Comparison of ENCODE assay signal across 10 mouse cellular contexts in genomic region chr12:8365336-8365735, GRCm38 (mm10). TPM values are rescaled to one million over a fixed set of nuclear protein-coding genes. Genes with fewer than 3 reads are reported as not detected.
A peak's percentile ranks its signal among the peaks of the same experiment; 100 is the strongest.
DNase-seq lines count a peak whose midpoint lies in the region; ATAC-seq and TF ChIP-seq lines count a peak whose summit lies in the region.
"Had no signal": no experiment of that assay in that cellular context is flagged by ENCODE, and none has a peak within 500 bp of the region (broad histone marks: within the 10 kb centered on the region; RNA-seq: fewer than 3 reads in every experiment).

No protein-coding gene starts in this region.

- ATAC-seq in hindbrain, embryonic 16.5 days: peak; percentile 59; the same call in 1 of the 2 replicates
- ATAC-seq in lung, postnatal 0 days: peak; percentile 78
- ATAC-seq in forebrain, postnatal 0 days: no peak

- no peak overlapping the region for H3K4me2 ChIP-seq in hindbrain, embryonic 16.5 days (ENCODE audit: low read length)
- H3K4me2 ChIP-seq in lung, postnatal 0 days (replicated peaks; ENCODE audit: low read depth, low read length): no peak overlapping the region
- H3K4me2 ChIP-seq in forebrain, postnatal 0 days (ENCODE audit: low read depth): no peak overlapping the region
- H3K4me2 ChIP-seq: heart, embryonic 13.5 days; liver, embryonic 15.5 days had no signal

- no peaks in the 10 kb centered on the region for H3K27me3 ChIP-seq in hindbrain, embryonic 16.5 days (replicated peaks; ENCODE audit: control insufficient read depth, insufficient read depth, low read length)
- no peaks in the 10 kb centered on the region for H3K27me3 ChIP-seq in lung, postnatal 0 days (replicated peaks; ENCODE audit: insufficient read depth, low read length)
- no peaks in the 10 kb centered on the region for H3K27me3 ChIP-seq in forebrain, postnatal 0 days (ENCODE audit: insufficient read depth, low read length)
- H3K27me3 ChIP-seq: heart, embryonic 13.5 days; liver, embryonic 15.5 days had no signal

- intact Hi-C loops in gastrocnemius, adult 2 months (cut with DNase I): no loop called here
- intact Hi-C loops in left cerebral cortex, postnatal 36 days (cut with DNase I): no loop called here

- no peak overlapping the region for H3K9ac ChIP-seq in hindbrain, embryonic 16.5 days (ENCODE audit: low read depth, low read length)
- H3K9ac ChIP-seq in lung, postnatal 0 days (replicated peaks; ENCODE audit: low read depth): no peak overlapping the region
- H3K9ac ChIP-seq in forebrain, postnatal 0 days: no peak overlapping the region
- H3K9ac ChIP-seq: heart, embryonic 13.5 days; liver, embryonic 15.5 days had no signal

- H3K36me3 ChIP-seq in hindbrain, embryonic 16.5 days (ENCODE audit: control insufficient read depth, insufficient read depth, low read length): no peaks in the 10 kb centered on the region
- H3K36me3 ChIP-seq in lung, postnatal 0 days (ENCODE audit: insufficient read depth, low read length): no peaks in the 10 kb centered on the region
- no peaks in the 10 kb centered on the region for H3K36me3 ChIP-seq in forebrain, postnatal 0 days (ENCODE audit: insufficient read depth)
- H3K36me3 ChIP-seq: heart, embryonic 13.5 days; liver, embryonic 15.5 days had no signal

- no peaks in the 10 kb centered on the region for H3K9me3 ChIP-seq in hindbrain, embryonic 16.5 days (ENCODE audit: control insufficient read depth, low read length)
- no peaks in the 10 kb centered on the region for H3K9me3 ChIP-seq in lung, postnatal 0 days (ENCODE audit: low read length)
- no peaks in the 10 kb centered on the region for H3K9me3 ChIP-seq in forebrain, postnatal 0 days (ENCODE audit: low read length)
- H3K9me3 ChIP-seq: heart, embryonic 13.5 days; liver, embryonic 15.5 days had no signal

- no peaks in the 10 kb centered on the region; the same call in 1 of the 2 replicates for H3K4me1 ChIP-seq in hindbrain, embryonic 16.5 days (ENCODE audit: control insufficient read depth, insufficient read depth, low read depth, low read length)
- H3K4me1 ChIP-seq in lung, postnatal 0 days (ENCODE audit: insufficient read depth, low read depth, low read length): 0 out of 2 replicates have a peak, but pooled peaks cover 3% of the 10 kb centered on the region
- no peaks in the 10 kb centered on the region for H3K4me1 ChIP-seq in forebrain, postnatal 0 days (ENCODE audit: insufficient read depth)
- H3K4me1 ChIP-seq: liver, embryonic 15.5 days had no signal

- no peak for TF ChIP-seq EP300 in lung, postnatal 0 days (IDR thresholded peaks at IDR 0.05)

- 33% methylated on average over 7 of the region's 7 CpGs for WGBS in hindbrain, embryonic 16.5 days
- 48% methylated on average over 7 of the region's 7 CpGs for WGBS in lung, postnatal 0 days
- 68% methylated on average over 7 of the region's 7 CpGs for WGBS in forebrain, postnatal 0 days

- no peak overlapping the region for H3K4me3 ChIP-seq in gastrocnemius, adult 2 months
- no peak overlapping the region for H3K4me3 ChIP-seq in hindbrain, embryonic 16.5 days (ENCODE audit: low read length)
- no peak overlapping the region for H3K4me3 ChIP-seq in lung, postnatal 0 days (ENCODE audit: low read depth, low read length)
- H3K4me3 ChIP-seq in forebrain, postnatal 0 days (ENCODE audit: low read depth, low read length): no peak overlapping the region
- H3K4me3 ChIP-seq: heart, embryonic 13.5 days; liver, embryonic 15.5 days had no signal

- H3K27ac ChIP-seq in gastrocnemius, adult 2 months: no peak overlapping the region
- H3K27ac ChIP-seq in hindbrain, embryonic 16.5 days (ENCODE audit: low read depth, low read length): no peak overlapping the region
- no peak overlapping the region for H3K27ac ChIP-seq in lung, postnatal 0 days (ENCODE audit: low read length)
- no peak overlapping the region for H3K27ac ChIP-seq in forebrain, postnatal 0 days (ENCODE audit: low read depth, low read length)
- H3K27ac ChIP-seq: heart, embryonic 13.5 days; liver, embryonic 15.5 days had no signal

- DNase-seq in gastrocnemius, adult 2 months: peak; percentile 45
- no peak for DNase-seq in gastrocnemius, postnatal 10 days
- peak; percentile 95 for DNase-seq in adrenal gland, adult (ENCODE audit: inconsistent age in 2 of 2, low spot score in 1 of 2)
- no peak for DNase-seq in lung, postnatal 0 days (ENCODE audit: low spot score)
- no peak for DNase-seq in left cerebral cortex, postnatal 36 days (ENCODE audit: low spot score in 2 of 2)
- no peak for DNase-seq in layer of hippocampus, adult 18-20 months (ENCODE audit: low spot score in 2 of 2)
- no peak for DNase-seq in forebrain, postnatal 0 days

- TF ChIP-seq CTCF in gastrocnemius, adult 2 months (IDR thresholded peaks at IDR 0.05): no peak
- TF ChIP-seq CTCF in lung, postnatal 0 days (IDR thresholded peaks at IDR 0.05): no peak
- TF ChIP-seq CTCF in forebrain, postnatal 0 days (IDR thresholded peaks at IDR 0.05; ENCODE audit: low read depth): no peak

RNA-seq across cellular contexts. Expression of gene Hs1bp3, which starts 52.1 kb away (rescaled TPM):
- 1 to 10 TPM; 6.1 to 7.7 TPM for total RNA-seq in gastrocnemius, adult 2 months (2021)
- total RNA-seq in gastrocnemius, postnatal 10 days (2021): 1 to 10 TPM; 6.2 to 7.7 TPM
- polyA plus RNA-seq in hindbrain, embryonic 16.5 days (2015; fragmentation: Nextera tagmentation; extraction: Ambion mirVana): 10.1 and 10.6 TPM in 2 replicates
- polyA plus RNA-seq in lung, postnatal 0 days (2015; fragmentation: Nextera tagmentation; extraction: Ambion mirVana): 8.6 and 8.7 TPM in 2 replicates
- total RNA-seq in left cerebral cortex, postnatal 36 days (2021): 10 to 100 TPM in 1 of 2 experiments, 1 to 10 TPM in 1; 8.7 to 14.1 TPM
- 10 to 100 TPM; 18.2 to 18.3 TPM for total RNA-seq in layer of hippocampus, adult 18-20 months (2021)
- 5.5 and 7.0 TPM in 2 replicates for total RNA-seq in forebrain, postnatal 0 days (2014; rRNA removed)
- polyA plus RNA-seq in forebrain, postnatal 0 days (2015; fragmentation: Nextera tagmentation; extraction: Ambion mirVana): 4.2 and 5.8 TPM in 2 replicates

Comparison
In these comparisons a context has a peak if more than half of its experiments do, and no peak if none do; other contexts are left out.
1. DNase-seq: peak in gastrocnemius, adult 2 months (single experiment) and adrenal gland, adult (2 of 2); none in gastrocnemius, postnatal 10 days (single experiment), lung, postnatal 0 days (single experiment), left cerebral cortex, postnatal 36 days (0 of 2), layer of hippocampus, adult 18-20 months (0 of 2) and forebrain, postnatal 0 days (single experiment).